12 mouse cellular contexts compared by ENCODE assay signal in genomic region chr1:191567859-191568258, GRCm38 (mm10). TPM values are rescaled to one million over a fixed set of nuclear protein-coding genes. Genes with fewer than 3 reads are reported as not detected.
DNase-seq lines count a peak whose midpoint lies in the region; ATAC-seq lines count a peak whose summit lies in the region.
"Had no signal": no experiment of that assay in that cellular context is flagged by ENCODE, and none has a peak within 500 bp of the region (broad histone marks: within the 10 kb centered on the region; RNA-seq: fewer than 3 reads in every experiment).

No protein-coding gene starts in this region.

- no peak overlapping the region for H3K4me2 ChIP-seq in kidney, embryonic 16.5 days (replicated peaks; ENCODE audit: low read depth, low read length)
- H3K4me2 ChIP-seq: liver, embryonic 15.5 days; midbrain, embryonic 15.5 days had no signal

- 74% methylated on average over 1 of the region's 1 CpGs for WGBS in kidney, embryonic 16.5 days

- no peaks in the 10 kb centered on the region for H3K27me3 ChIP-seq in kidney, embryonic 16.5 days (ENCODE audit: insufficient read depth, low read length)
- H3K27me3 ChIP-seq: liver, embryonic 15.5 days; midbrain, embryonic 15.5 days had no signal

- peak; percentile 28 to 37 for DNase-seq in cerebellum, postnatal 10 days
- DNase-seq in cerebellum, adult 8-10 months, result no peak
- DNase-seq in kidney, adult 18-20 months, result peak; percentile 35
- peak; percentile 45 for DNase-seq in 3T3-L1 (ENCODE audit: low read depth, low spot score)
- DNase-seq in kidney, postnatal 10 days, result peak; percentile 53
- DNase-seq in spleen, adult 12 weeks (ENCODE audit: low spot score), result no peak
- DNase-seq in frontal cortex, postnatal 25 days (ENCODE audit: low spot score in 2 of 2), result no peak
- DNase-seq: layer of hippocampus, adult 9-11 months had no signal

- no peak for ATAC-seq in kidney, embryonic 16.5 days (ENCODE audit: low FRiP score, low TSS enrichment)
- ATAC-seq: midbrain, embryonic 15.5 days had no signal

- peaks cover 19% of the 10 kb centered on the region for H3K36me3 ChIP-seq in kidney, embryonic 16.5 days (ENCODE audit: insufficient read depth, low read length)
- H3K36me3 ChIP-seq: midbrain, embryonic 15.5 days had no signal

- H3K4me1 ChIP-seq in kidney, embryonic 16.5 days (ENCODE audit: insufficient read depth, low read length), result 0 out of 2 replicates have a peak, but pooled peaks cover 4% of the 10 kb centered on the region
- H3K4me1 ChIP-seq: midbrain, embryonic 15.5 days had no signal

- H3K9ac ChIP-seq in kidney, embryonic 16.5 days (replicated peaks; ENCODE audit: low read length), result no peak overlapping the region
- H3K9ac ChIP-seq: liver, embryonic 15.5 days; midbrain, embryonic 15.5 days had no signal

- no peak overlapping the region for H3K4me3 ChIP-seq in kidney, embryonic 16.5 days (ENCODE audit: low read length)
- H3K4me3 ChIP-seq: hindbrain, embryonic 10.5 days; liver, embryonic 15.5 days; midbrain, embryonic 15.5 days had no signal

- H3K27ac ChIP-seq in kidney, embryonic 16.5 days (ENCODE audit: low read length), result no peak overlapping the region
- H3K27ac ChIP-seq: hindbrain, embryonic 10.5 days; liver, embryonic 15.5 days; midbrain, embryonic 15.5 days had no signal

- H3K9me3 ChIP-seq in kidney, embryonic 16.5 days (ENCODE audit: low read length), result no peaks in the 10 kb centered on the region
- H3K9me3 ChIP-seq: hindbrain, embryonic 10.5 days; liver, embryonic 15.5 days; midbrain, embryonic 15.5 days had no signal

RNA-seq across cellular contexts. Expression of gene Dtl, which starts 7.5 kb away (rescaled TPM):
- polyA plus RNA-seq in kidney, embryonic 16.5 days (2015; fragmentation: Nextera tagmentation; extraction: Ambion mirVana), result 53.3 and 61.0 TPM in 2 replicates

RNA-seq across cellular contexts. Expression of gene Ints7, which starts 7.6 kb away (rescaled TPM):
- 63.7 and 70.9 TPM in 2 replicates for polyA plus RNA-seq in kidney, embryonic 16.5 days (2015; fragmentation: Nextera tagmentation; extraction: Ambion mirVana)

Comparison
In these comparisons a context has a peak if more than half of its experiments do, and no peak if none do; other contexts are left out.
1. DNase-seq: peak in cerebellum, postnatal 10 days (2 of 2), kidney, adult 18-20 months (single experiment), 3T3-L1 (single experiment) and kidney, postnatal 10 days (single experiment); none in cerebellum, adult 8-10 months (single experiment), spleen, adult 12 weeks (single experiment) and frontal cortex, postnatal 25 days (0 of 2).